Mouse (Mus musculus) heart, postnatal 25 days (tissue): ENCODE results near the gene Fars2. TPM values are rescaled to one million over a fixed set of nuclear protein-coding genes. Genes with fewer than 3 reads are reported as not detected.

Experiments used
- DNase-seq: peaks from one replicate; pipeline ENCODE4 v3.0.0; 2022; ENCODE audit warnings: low spot score
- intact Hi-C: fragments of 180-260 bp; cut with DNase I; formaldehyde crosslinking; loops from one replicate; pipeline ENCODE4 v1.15.1; 2025
- total RNA-seq, 2 experiments: library from RNA; stranded (reverse); gene quantifications; 2 replicates each; pipeline ENCODE4 v1.2.3; 2021

The Fars2 gene
- total RNA-seq, 2 experiments from 2014 or later = 70.4 to 76.9 TPM

DNA sequence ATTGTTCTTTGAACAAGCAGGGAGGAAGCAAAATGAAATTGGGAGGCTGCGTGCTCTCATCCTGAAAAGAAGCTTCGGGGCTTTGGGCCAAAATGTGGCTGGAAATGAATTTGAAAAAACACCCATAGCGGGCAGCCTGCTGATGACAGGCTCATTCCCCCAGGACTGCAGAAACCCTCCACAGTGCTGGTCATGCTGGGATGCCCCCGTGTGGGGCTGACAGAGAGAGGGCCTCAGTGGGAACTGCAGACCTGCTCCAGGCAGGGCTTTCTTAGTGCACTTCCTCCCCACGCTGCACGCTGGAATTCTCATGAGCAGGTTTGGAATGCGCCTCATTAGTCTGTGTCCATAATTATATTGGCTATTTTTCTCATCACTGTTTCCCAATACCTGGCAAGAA is 373.4 kb downstream of the Fars2 start:
- intact Hi-C loops = no loop called here

DNA sequence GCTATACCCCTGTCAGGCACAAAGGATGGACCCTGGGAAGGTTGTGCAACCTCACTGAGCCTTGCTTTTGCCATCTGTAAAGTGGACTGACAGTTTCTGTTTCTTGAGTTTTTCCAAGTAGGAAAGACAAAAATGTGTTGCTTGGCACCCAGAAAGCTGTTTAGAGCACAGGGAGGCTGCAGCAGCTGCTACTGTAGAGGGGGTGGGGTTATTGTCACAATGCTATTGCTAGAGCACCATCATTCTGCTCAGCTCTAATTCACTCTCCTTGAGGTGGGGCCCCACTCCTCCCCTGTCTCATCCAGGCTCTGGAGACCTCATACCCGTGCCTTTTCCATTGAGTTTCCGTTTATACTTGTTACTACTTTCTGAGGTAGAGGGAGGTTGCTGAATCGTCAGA is 375.2 kb downstream of the Fars2 start:
- no peak for DNase-seq
- intact Hi-C loops = no loop called here

More for the DNA sequence above, 373.4 kb downstream of the Fars2 start:
- DNase-seq = peak; percentile 1

GRCm38 (mm10) chr13:36493294-36493693 is 376.1 kb downstream of the Fars2 start:
- DNase-seq = no peak
- intact Hi-C loops = no loop called here

- intact Hi-C loops = no loop called here
- DNase-seq = no peak
Measured at GRCm38 (mm10) chr13:36493762-36494161, 376.6 kb downstream of the Fars2 start.

GRCm38 (mm10) chr13:36495980-36496379 is 378.8 kb downstream of the Fars2 start:
- no peak for DNase-seq
- intact Hi-C loops = no loop called here

- DNase-seq = peak; percentile 52
- intact Hi-C loops = no loop called here
Measured at GRCm38 (mm10) chr13:36497346-36497745, 380.1 kb downstream of the Fars2 start.

GRCm38 (mm10) chr13:36500370-36500905 is 383.2 kb downstream of the Fars2 start:
- intact Hi-C loops = no loop called here
- DNase-seq = no peak

GRCm38 (mm10) chr13:36503551-36503950 is 386.3 kb downstream of the Fars2 start:
- intact Hi-C loops = no loop called here
- no peak for DNase-seq

DNA sequence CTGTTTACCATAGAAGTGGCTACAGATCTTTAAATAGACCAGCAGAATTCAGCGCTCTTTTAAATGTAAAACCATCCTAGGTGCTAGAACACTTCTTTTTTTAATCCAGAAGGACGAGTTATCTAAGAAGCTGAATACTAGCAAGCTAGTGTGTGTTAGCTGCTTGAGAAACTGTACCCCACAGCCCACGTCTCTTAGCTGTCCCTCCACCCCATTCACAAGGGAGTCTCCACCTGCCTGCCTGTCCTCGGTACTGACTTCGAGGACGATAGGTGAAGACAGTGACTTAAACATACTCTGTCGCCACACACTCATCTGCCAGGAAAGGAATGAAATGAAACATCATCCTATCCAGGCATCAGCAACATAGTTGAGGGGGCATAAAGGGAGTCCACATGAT is 386.8 kb downstream of the Fars2 start:
- DNase-seq = no peak
- intact Hi-C loops = no loop called here

DNA sequence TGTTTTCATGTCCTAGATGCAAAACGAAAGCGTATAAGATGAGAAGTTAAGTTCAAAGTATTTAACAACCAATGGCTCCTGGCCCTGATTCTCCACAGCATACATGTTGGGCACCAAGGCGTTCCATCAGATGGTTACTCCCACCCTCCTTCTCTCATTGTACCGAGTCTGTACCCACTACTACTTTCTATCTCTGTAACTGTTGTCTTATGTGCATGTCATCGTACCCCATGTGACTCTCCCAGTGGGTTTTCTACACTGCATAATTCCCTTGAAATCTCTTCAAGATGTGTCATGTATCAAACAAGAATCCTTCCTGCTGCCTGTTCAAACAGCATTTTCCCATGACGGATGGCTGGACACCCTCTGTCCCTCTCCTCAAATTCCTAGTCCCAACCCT is 388.5 kb downstream of the Fars2 start:
- intact Hi-C loops = no loop called here

DNA sequence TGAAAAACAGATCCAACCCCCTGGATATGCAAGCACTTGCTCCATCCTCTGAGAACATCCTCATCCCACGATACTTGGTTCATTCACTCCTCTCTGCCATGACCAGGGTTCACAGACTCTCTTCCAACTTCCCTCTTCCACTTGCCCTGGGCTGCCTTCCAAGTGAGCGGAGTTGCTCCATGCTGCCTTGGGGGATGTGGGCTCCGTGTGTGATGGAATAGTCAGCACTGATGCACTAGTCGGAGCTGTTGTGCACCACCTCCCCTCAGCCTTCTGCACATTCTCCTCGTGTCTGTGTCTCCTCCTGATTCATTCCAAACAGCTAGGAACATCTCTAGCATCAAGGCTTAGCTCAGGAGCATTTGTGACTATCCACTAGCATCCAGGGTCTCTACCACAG is 389.1 kb downstream of the Fars2 start:
- intact Hi-C loops = no loop called here
- DNase-seq = peak; percentile 31

More for the DNA sequence above, 388.5 kb downstream of the Fars2 start:
- DNase-seq = no peak

DNA sequence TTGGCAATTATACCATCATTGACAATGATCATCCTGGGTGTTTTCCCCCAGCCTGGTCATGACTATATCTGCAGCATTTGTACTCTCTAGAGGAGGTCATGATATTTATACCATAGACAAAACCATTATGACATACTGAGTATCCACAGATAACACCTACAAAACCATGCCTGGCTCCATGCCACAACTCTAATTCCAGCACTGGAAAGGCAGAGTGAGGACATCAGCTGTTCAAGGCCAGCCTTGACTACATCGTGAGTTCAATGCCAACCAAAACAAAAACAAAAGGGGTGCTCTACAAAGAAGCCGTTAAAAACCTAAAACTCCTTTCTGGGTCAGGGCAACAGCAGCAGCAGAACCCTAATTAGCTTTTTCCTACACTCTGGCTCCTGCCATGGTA is 392.9 kb downstream of the Fars2 start:
- no peak for DNase-seq
- intact Hi-C loops = no loop called here

DNA sequence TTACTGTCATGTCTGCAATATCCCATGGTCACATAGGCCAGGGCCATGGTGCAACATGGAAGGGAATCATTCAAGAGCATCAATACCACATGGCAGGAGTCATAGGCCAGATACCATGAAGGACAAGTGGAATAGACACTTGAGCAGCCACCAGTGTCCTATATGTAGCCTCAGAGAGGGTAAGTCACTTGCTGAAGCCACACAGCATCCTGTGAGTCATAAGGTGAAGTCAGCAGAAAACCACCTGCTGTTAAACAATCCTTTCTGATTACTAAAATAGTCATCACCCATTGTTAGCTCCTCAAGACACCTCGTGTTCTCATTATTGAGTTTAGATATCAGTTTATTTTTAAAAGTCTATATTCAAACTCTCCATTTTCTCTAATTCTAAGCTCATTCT is 395.9 kb downstream of the Fars2 start:
- no peak for DNase-seq
- intact Hi-C loops = no loop called here

DNA sequence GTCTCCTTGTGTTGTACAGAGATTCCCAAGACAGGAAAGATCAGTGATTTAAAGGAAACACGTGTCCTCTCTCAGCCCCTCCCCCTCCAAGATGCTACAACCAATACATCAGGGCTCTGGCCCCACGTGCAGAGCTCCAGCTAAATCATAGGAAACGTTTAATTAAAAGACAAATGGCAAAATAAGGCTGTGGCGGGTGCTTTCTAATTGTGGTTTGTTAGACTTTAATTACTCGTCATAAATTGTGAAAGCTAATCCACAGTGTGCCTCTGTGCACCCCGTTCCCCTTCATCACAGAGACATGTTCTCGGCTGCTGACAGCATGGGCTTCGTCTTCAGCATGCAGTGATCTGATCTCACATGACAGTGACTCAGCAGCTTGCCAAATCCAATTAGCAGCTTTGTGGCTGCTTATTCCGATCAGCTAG is 400.9 kb downstream of the Fars2 start:
- DNase-seq = no peak
- intact Hi-C loops = no loop called here

- DNase-seq = no peak
- intact Hi-C loops = no loop called here
Measured at GRCm38 (mm10) chr13:36527761-36528160, 410.5 kb downstream of the Fars2 start.

DNA sequence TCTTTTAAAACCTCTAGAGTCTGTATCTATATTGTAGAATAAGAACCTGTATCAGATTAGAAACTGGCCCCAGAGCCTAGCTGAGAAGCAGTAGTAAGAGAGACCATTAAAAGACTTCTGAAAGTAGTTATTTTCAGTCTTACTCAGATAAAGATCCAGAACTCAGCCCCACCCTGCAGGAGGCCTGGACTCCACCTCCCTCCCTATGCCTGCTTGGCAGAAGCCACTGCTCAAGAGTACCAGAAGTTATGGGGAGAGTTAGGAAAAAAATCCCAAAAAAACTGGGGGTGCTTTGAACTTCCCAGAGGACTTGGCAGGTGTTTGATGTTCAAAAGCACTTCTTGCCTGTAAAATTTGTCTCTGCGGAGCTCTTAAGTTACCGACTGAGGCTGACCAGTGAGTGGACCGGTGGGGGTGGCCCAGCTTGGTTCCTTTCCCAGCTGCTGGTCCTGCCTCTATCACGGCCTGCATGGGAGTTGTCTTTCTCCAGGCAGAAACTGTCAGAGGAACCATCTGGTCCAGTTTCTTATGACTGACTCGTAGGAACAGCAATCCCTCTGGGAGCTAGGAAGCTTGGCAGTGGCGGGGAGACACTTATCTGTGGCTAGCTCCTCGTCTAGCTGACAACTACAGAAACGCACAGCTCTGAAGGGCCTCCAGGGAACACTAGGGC is 411.1 kb downstream of the Fars2 start:
- DNase-seq = peak; percentile 78
- intact Hi-C loops = no loop called here

DNA sequence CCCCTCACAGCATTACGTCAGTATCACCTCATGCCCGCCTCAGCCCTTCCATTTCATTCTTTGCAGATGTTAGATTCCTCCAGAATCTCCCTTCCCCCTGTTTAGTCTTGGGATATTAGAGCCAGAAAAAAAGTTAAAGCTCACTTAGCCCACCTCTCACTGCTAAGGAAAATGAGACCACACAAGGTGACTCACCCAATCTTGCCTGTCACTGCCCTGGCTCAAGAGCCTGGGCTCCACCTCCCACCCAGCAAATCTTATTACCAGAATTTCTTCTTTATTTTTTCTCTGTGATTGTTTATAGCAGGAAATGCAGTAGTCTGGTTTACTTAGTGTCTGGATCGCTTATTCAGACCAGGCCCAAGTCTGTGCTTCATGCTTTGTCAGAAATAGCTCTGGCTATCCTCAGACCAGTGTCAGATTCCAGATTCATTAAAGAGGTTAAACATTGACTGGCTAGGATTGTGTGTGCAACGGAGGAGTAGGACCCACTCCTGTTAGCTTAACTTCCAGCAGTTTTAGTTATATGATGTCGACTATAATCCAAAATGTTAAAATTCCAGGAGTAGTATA is 412.3 kb downstream of the Fars2 start:
- intact Hi-C loops = no loop called here
- DNase-seq = no peak

- intact Hi-C loops = no loop called here
- DNase-seq = no peak
Measured at GRCm38 (mm10) chr13:36530852-36531251, 413.6 kb downstream of the Fars2 start.

- no peak for DNase-seq
Measured at GRCm38 (mm10) chr13:36531893-36532292, 414.7 kb downstream of the Fars2 start.

GRCm38 (mm10) chr13:36533071-36533470 is 415.9 kb downstream of the Fars2 start:
- intact Hi-C loops = no loop called here
- DNase-seq = no peak

More at GRCm38 (mm10) chr13:36531893-36532292, 414.7 kb downstream of the Fars2 start:
- intact Hi-C loops = no loop called here

DNA sequence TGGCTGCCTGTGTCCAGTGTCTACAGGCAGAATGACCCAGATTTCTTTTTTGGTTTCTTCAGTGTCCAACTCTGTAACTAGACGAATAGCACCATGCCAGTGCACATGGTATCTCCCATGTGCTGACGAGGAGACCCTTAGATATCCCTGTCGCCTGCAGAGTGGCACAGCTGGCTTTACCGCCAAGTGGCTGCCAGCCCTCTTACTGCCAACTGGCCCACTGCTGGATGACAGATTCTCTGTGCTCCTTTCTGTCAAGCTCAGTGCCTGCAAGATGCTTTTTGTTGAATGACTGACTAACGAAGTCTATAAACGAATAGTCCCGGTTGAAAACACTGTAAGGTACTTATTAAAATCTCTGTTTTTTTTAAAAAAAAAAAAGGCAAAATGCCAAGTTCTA is 416.3 kb downstream of the Fars2 start:
- DNase-seq = no peak
- intact Hi-C loops = no loop called here
